Mouse (Mus musculus): ENCODE measurements around the gene Ralgapa2. TPM values are rescaled to one million over a fixed set of nuclear protein-coding genes. Genes with fewer than 3 reads are reported as not detected.

The Ralgapa2 gene
- total and polyA plus RNA-seq, 2 experiments from 2014 or later: 7.6 to 21.7 TPM

DNA sequence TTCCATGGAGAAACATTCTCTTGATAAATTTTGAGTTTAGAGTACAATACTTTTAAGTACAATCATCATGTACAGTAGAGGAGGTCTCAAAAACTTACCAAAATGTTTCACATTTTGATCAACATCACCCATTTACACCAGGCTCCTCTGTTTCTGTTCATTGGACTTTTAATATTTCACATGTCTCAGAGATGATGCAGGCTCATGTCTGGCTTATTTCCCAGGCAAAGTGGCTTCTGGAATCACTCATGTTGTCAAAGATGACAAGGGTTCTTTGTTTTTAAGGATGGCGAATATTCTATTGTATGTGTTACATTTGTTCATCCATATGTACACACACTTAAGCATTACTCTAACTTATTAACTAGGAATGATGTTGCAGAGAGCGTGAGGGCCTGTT lies 152.5 kb downstream of the Ralgapa2 start:
- H3K4me2 ChIP-seq (ENCODE audit: low read depth, low read length): no peak overlapping the region
- H3K36me3 ChIP-seq (replicated peaks; ENCODE audit: control insufficient read depth, insufficient read depth, low read length): peaks cover 4% of the 10 kb centered on the region; the same call in 1 of the 2 replicates
- H3K27me3 ChIP-seq (ENCODE audit: control insufficient read depth, insufficient read depth, low read length): no peaks in the 10 kb centered on the region
- ATAC-seq (ENCODE audit: insufficient read depth, low read depth) (no peak), DNase-seq (ENCODE audit: low spot score) (no peak)
- H3K9ac ChIP-seq (replicated peaks; ENCODE audit: low read depth, low read length): no peak overlapping the region
- H3K9me3 ChIP-seq (replicated peaks; ENCODE audit: control insufficient read depth, low read length): no peaks in the 10 kb centered on the region
- H3K4me3 ChIP-seq (ENCODE audit: low read depth, low read length): no peak overlapping the region
- no peak overlapping the region for H3K27ac ChIP-seq (ENCODE audit: low read depth)
- no peak for TF ChIP-seq CTCF (IDR thresholded peaks at IDR 0.05; ENCODE audit: low read depth)
- no peak for TF ChIP-seq EP300 (IDR thresholded peaks at IDR 0.05; ENCODE audit: low read depth)
- H3K4me1 ChIP-seq (ENCODE audit: control insufficient read depth, insufficient read depth): 0 out of 2 replicates have a peak, but pooled peaks cover 3% of the 10 kb centered on the region
- 51% methylated on average over 2 of the region's 2 CpGs for WGBS

GRCm38 (mm10) chr2:146356524-146356923 lies 155.6 kb downstream of the Ralgapa2 start:
- ATAC-seq (ENCODE audit: insufficient read depth, low read depth) (no peak), DNase-seq (ENCODE audit: low spot score) (no peak)
- H3K27ac ChIP-seq (ENCODE audit: low read depth): no peak overlapping the region
- WGBS: 75% methylated on average over 6 of the region's 6 CpGs
- TF ChIP-seq CTCF (IDR thresholded peaks at IDR 0.05; ENCODE audit: low read depth) (no peak), EP300 (IDR thresholded peaks at IDR 0.05; ENCODE audit: low read depth) (no peak)
- H3K4me3 ChIP-seq (ENCODE audit: low read depth, low read length): no peak overlapping the region
- H3K4me2 ChIP-seq (ENCODE audit: low read depth, low read length): no peak overlapping the region
- peaks cover 16% of the 10 kb centered on the region for H3K36me3 ChIP-seq (replicated peaks; ENCODE audit: control insufficient read depth, insufficient read depth, low read length)
- H3K9me3 ChIP-seq (replicated peaks; ENCODE audit: control insufficient read depth, low read length): no peaks in the 10 kb centered on the region
- no peaks in the 10 kb centered on the region for H3K4me1 ChIP-seq (ENCODE audit: control insufficient read depth, insufficient read depth)
- H3K9ac ChIP-seq (replicated peaks; ENCODE audit: low read depth, low read length): no peak overlapping the region
- no peaks in the 10 kb centered on the region for H3K27me3 ChIP-seq (ENCODE audit: control insufficient read depth, insufficient read depth, low read length)

- no peak overlapping the region for H3K9ac ChIP-seq (replicated peaks; ENCODE audit: low read depth, low read length)
- no peak overlapping the region for H3K4me3 ChIP-seq (ENCODE audit: low read depth, low read length)
- ATAC-seq (ENCODE audit: insufficient read depth, low read depth): no peak
- H3K4me2 ChIP-seq (ENCODE audit: low read depth, low read length): no peak overlapping the region
- WGBS: 72% methylated on average over 5 of the region's 5 CpGs
- H3K9me3 ChIP-seq (replicated peaks; ENCODE audit: control insufficient read depth, low read length): no peaks in the 10 kb centered on the region
- no peak overlapping the region for H3K27ac ChIP-seq (ENCODE audit: low read depth)
- no peaks in the 10 kb centered on the region for H3K27me3 ChIP-seq (ENCODE audit: control insufficient read depth, insufficient read depth, low read length)
- no peak for DNase-seq (ENCODE audit: low spot score)
- TF ChIP-seq CTCF (IDR thresholded peaks at IDR 0.05; ENCODE audit: low read depth): no peak
- TF ChIP-seq EP300 (IDR thresholded peaks at IDR 0.05; ENCODE audit: low read depth): no peak
- H3K4me1 ChIP-seq (ENCODE audit: control insufficient read depth, insufficient read depth): no peaks in the 10 kb centered on the region
- H3K36me3 ChIP-seq (replicated peaks; ENCODE audit: control insufficient read depth, insufficient read depth, low read length): peaks cover 59% of the 10 kb centered on the region
Measured at GRCm38 (mm10) chr2:146350230-146350629, 161.9 kb downstream of the Ralgapa2 start.

DNA sequence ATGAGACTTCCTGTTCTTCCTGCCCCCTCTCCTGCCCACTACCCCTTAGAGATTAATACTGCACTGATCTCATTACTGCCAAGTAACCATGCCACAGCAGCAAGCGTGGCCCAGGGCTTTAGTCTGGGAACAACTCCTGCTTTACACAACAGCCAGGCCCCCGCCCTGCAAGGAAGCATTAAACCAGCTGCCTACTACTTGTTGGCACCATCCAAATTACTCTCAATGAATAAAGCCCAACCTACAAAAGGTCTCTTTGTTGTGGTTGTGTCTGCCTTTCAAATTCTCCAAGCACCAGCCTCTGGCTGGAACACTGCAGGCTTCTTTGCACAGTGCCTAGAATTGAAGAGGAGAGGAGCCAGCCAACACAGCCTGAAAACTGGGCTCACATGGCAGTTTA lies 164.2 kb downstream of the Ralgapa2 start:
- Histone ChIP-seq H3K4me1 (ENCODE audit: control insufficient read depth, insufficient read depth) (no peaks in the 10 kb centered on the region), H3K9ac (replicated peaks; ENCODE audit: low read depth, low read length) (no peak overlapping the region), H3K27me3 (ENCODE audit: control insufficient read depth, insufficient read depth, low read length) (no peaks in the 10 kb centered on the region), H3K36me3 (replicated peaks; ENCODE audit: control insufficient read depth, insufficient read depth, low read length) (peaks cover 72% of the 10 kb centered on the region), H3K27ac (ENCODE audit: low read depth) (no peak overlapping the region), H3K4me2 (ENCODE audit: low read depth, low read length) (no peak overlapping the region), H3K9me3 (replicated peaks; ENCODE audit: control insufficient read depth, low read length) (no peaks in the 10 kb centered on the region), H3K4me3 (ENCODE audit: low read depth, low read length) (no peak overlapping the region)
- DNase-seq (ENCODE audit: low spot score) (no peak), ATAC-seq (ENCODE audit: insufficient read depth, low read depth) (no peak)
- no peak for TF ChIP-seq CTCF (IDR thresholded peaks at IDR 0.05; ENCODE audit: low read depth)
- TF ChIP-seq EP300 (IDR thresholded peaks at IDR 0.05; ENCODE audit: low read depth): no peak
- WGBS: 80% methylated on average over 2 of the region's 2 CpGs

GRCm38 (mm10) chr2:146340090-146340489 lies 172.1 kb downstream of the Ralgapa2 start:
- no peak for TF ChIP-seq CTCF (IDR thresholded peaks at IDR 0.05; ENCODE audit: low read depth)
- no peak for TF ChIP-seq EP300 (IDR thresholded peaks at IDR 0.05; ENCODE audit: low read depth)
- Histone ChIP-seq H3K9me3 (replicated peaks; ENCODE audit: control insufficient read depth, low read length) (no peaks in the 10 kb centered on the region), H3K27me3 (ENCODE audit: control insufficient read depth, insufficient read depth, low read length) (no peaks in the 10 kb centered on the region), H3K4me2 (ENCODE audit: low read depth, low read length) (no peak overlapping the region), H3K36me3 (replicated peaks; ENCODE audit: control insufficient read depth, insufficient read depth, low read length) (peaks cover 45% of the 10 kb centered on the region), H3K27ac (ENCODE audit: low read depth) (no peak overlapping the region), H3K4me1 (ENCODE audit: control insufficient read depth, insufficient read depth) (no peaks in the 10 kb centered on the region), H3K9ac (replicated peaks; ENCODE audit: low read depth, low read length) (no peak overlapping the region), H3K4me3 (ENCODE audit: low read depth, low read length) (no peak overlapping the region)
- ATAC-seq (ENCODE audit: insufficient read depth, low read depth) (no peak), DNase-seq (ENCODE audit: low spot score) (no peak)
- WGBS: 91% methylated on average over 4 of the region's 4 CpGs

DNA sequence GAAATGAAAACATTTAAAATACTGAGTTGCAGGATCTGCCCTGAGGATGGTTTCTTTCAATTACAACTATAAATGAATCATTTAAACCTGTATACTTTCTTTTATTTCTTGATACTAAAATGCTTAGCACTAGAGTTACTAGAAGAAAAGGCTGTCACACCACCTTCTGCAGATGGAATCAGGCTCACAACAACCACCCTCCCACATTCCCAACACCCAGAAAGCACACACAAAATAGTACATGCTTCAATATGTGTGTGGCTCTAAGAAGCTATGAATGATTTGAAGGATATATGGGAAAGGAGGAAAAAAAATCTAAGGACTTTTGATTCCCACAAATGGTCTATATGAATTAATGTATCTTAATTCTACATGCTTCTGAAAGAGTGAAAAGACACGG lies 174.6 kb downstream of the Ralgapa2 start:
- no peaks in the 10 kb centered on the region for H3K27me3 ChIP-seq (ENCODE audit: control insufficient read depth, insufficient read depth, low read length)
- WGBS: 71% methylated on average over 1 of the region's 1 CpGs
- H3K36me3 ChIP-seq (replicated peaks; ENCODE audit: control insufficient read depth, insufficient read depth, low read length): peaks cover 39% of the 10 kb centered on the region
- H3K27ac ChIP-seq (ENCODE audit: low read depth): no peak overlapping the region
- ATAC-seq (ENCODE audit: insufficient read depth, low read depth) (no peak), DNase-seq (ENCODE audit: low spot score) (no peak)
- H3K9ac ChIP-seq (replicated peaks; ENCODE audit: low read depth, low read length): no peak overlapping the region
- H3K9me3 ChIP-seq (replicated peaks; ENCODE audit: control insufficient read depth, low read length): no peaks in the 10 kb centered on the region
- TF ChIP-seq CTCF (IDR thresholded peaks at IDR 0.05; ENCODE audit: low read depth): no peak
- H3K4me2 ChIP-seq (ENCODE audit: low read depth, low read length): no peak overlapping the region
- H3K4me3 ChIP-seq (ENCODE audit: low read depth, low read length): no peak overlapping the region
- no peaks in the 10 kb centered on the region for H3K4me1 ChIP-seq (ENCODE audit: control insufficient read depth, insufficient read depth)

Data from heart, postnatal 0 days (tissue).